Mouse (Mus musculus): ENCODE measurements around the gene Gm16430. TPM values are rescaled to one million over a fixed set of nuclear protein-coding genes. Genes with fewer than 3 reads are reported as not detected.
"Not testable (repeated sequence)": the region's sequence is repeated elsewhere in the genome, so short reads cannot be mapped to it uniquely, and the experiment has no call there.

Gene Gm16430
- not detected for polyA plus RNA-seq (2017; shearing (Covaris generic))

DNA sequence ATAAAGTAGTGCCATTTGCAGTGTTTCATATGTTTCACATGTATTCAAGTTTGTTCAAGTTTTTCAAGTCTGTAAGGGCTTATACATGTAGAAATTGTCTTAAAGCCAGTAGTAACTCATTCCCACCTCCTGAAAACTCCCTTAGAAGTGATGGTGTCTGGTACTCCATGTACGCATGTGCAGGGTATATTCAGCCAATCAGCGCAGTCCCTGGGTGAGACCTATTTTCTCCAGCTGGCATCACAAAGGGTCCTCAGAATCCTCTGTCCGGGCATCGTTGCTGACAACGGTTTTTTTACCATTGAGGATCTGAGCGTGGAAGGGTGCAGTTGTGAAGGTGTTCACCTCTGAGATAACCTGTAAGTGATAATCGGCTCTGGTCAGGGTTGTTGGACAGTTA, at the start of gene Gm16430:
TSS of gene Gm16430 (plus strand) at position 301 of the 400 bp plus-strand sequence.
- ATAC-seq = not testable (repeated sequence)

Other genes with a start within 250 kb of the Gm16430 start
- not detected for gene Gm16405, start 91.0 kb upstream of the Gm16430 start, polyA plus RNA-seq (2017; shearing (Covaris generic))